Mouse (Mus musculus): ENCODE measurements around the gene Slc30a2.

The Slc30a2 gene

GRCm38 (mm10) chr4:134400206-134400605 lies 57.2 kb downstream of the Slc30a2 start:
- no peak for DNase-seq (ENCODE audit: low read depth, low spot score)

GRCm38 (mm10) chr4:134401181-134401661 lies 58.2 kb downstream of the Slc30a2 start:
- DNase-seq (ENCODE audit: low read depth, low spot score), result peak; percentile 80

GRCm38 (mm10) chr4:134401856-134402570 lies 59.0 kb downstream of the Slc30a2 start:
- DNase-seq (ENCODE audit: low read depth, low spot score), result peak; percentile 53

GRCm38 (mm10) chr4:134402571-134403262 lies 59.7 kb downstream of the Slc30a2 start:
- DNase-seq (ENCODE audit: low read depth, low spot score), result no peak

- DNase-seq (ENCODE audit: low read depth, low spot score), result peak; percentile 54
Measured at GRCm38 (mm10) chr4:134403721-134404120, 60.7 kb downstream of the Slc30a2 start.

Measured in R1 (cell line).